Mouse (Mus musculus) C2C12 (cell line): ENCODE measurements around the gene A730071L15Rik.

Source experiments
- CEBPB ChIP-seq: IDR thresholded peaks from one replicate; pipeline ENCODE4 v1.6.1; 2011; ENCODE audit warnings: low read depth, mild to moderate bottlenecking, control low read depth, moderate library complexity
- CTCF ChIP-seq: IDR thresholded peaks from one replicate; pipeline ENCODE4 v1.5.1; 2011; ENCODE audit not compliant: control insufficient read depth, insufficient read depth, insufficient read length
- FOSL1 ChIP-seq: IDR thresholded peaks from one replicate; pipeline ENCODE4 v1.8.0; 2011; ENCODE audit warnings: mild to moderate bottlenecking, low read length; ENCODE audit not compliant: poor library complexity, insufficient read depth, severe bottlenecking
- MAX ChIP-seq: IDR thresholded peaks from one replicate; pipeline ENCODE4 v1.6.1; 2011; ENCODE audit warnings: mild to moderate bottlenecking, control low read depth
- MYOD1 ChIP-seq: IDR thresholded peaks from one replicate; pipeline ENCODE4 v1.6.1; 2011; ENCODE audit warnings: low read depth; ENCODE audit not compliant: control insufficient read depth, insufficient read length
- MYOG ChIP-seq: IDR thresholded peaks from one replicate; pipeline ENCODE4 v1.6.1; 2011; ENCODE audit not compliant: control insufficient read depth, insufficient read length; ENCODE audit errors: extremely low read depth
- USF1 ChIP-seq: IDR thresholded peaks from one replicate; pipeline ENCODE4 v1.6.1; 2011; ENCODE audit warnings: low read depth, mild to moderate bottlenecking, control low read depth, moderate library complexity

- TF ChIP-seq CTCF (no peak), MYOD1 (no peak), MYOG (no peak), CEBPB (no peak), MAX (no peak), USF1 (no peak), FOSL1 (no peak)
Measured at GRCm38 (mm10) chr11:6163062-6163461, 36.8 kb upstream of the A730071L15Rik start.
